Mouse (Mus musculus) ES-E14 (cell line): ENCODE results near the gene Jund.

Experiments
- MAFK ChIP-seq: IDR thresholded peaks from 2 replicates; pipeline ENCODE4 v1.6.1; 2014; ENCODE audit warnings: mild to moderate bottlenecking, low read depth, low read length, inconsistent platforms; ENCODE audit not compliant: insufficient read depth
- ZC3H11A ChIP-seq: IDR thresholded peaks from 2 replicates; pipeline ENCODE4 v1.6.1; 2012; ENCODE audit warnings: low read depth, mild to moderate bottlenecking, inconsistent platforms, low read length, borderline replicate concordance

DNA sequence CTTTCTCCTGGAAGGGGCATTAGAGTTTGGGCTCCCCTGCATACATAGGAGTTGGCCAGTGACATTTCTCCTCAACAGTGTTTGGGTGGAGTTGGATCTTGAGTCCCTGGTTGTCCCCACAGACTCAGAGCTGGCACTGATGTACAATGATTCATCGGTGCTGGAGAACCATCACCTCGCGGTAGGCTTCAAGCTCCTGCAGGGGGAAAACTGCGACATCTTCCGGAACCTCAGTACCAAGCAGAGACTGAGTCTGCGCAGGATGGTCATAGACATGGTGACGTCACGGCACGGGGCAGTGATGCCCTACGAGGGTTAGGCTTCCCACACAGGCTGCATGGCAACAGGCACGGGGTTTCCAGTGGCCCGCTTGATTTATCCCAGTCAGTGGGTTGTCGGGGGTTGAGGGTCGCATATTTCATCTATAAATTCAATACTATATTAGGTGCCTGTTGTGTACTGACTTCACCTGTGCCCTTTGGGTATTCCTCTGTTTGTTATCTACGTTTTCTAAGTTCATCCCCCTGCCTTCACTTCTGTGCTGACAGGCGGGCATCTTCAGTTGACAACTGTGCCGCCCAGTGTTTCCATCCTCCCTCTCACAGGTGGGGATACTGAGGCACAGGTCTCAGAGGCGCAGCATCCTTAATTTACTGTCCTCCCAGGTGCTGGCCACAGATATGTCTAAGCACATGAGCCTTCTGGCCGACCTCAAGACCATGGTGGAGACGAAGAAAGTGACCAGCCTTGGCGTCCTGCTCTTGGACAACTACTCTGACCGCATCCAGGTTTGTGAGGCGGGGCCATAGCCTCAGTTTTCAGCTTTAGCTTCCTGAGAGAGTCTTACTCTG lies 49.7 kb downstream of the Jund start:
- TF ChIP-seq ZC3H11A, result no peak
- TF ChIP-seq MAFK, result no peak
